Mouse (Mus musculus) c-Kit-positive CD71-positive TER-119-negative erythroid progenitor cells, embryonic 14.5 days (primary cell): ENCODE data around the gene Map3k20.

ENCODE experiments used
- DNase-seq: peaks from one replicate; pipeline ENCODE4 v3.0.0-alpha.2; 2013; ENCODE audit warnings: low read depth

The Map3k20 gene

GRCm38 (mm10) chr2:72479818-72480217 is 194.4 kb downstream of the Map3k20 start:
- DNase-seq = no peak

GRCm38 (mm10) chr2:72491650-72492049 is 206.2 kb downstream of the Map3k20 start:
- DNase-seq = no peak
